Mouse (Mus musculus) kidney, adult 2 months (tissue): ENCODE data around the gene Ino80b. TPM values are rescaled to one million over a fixed set of nuclear protein-coding genes. Genes with fewer than 3 reads are reported as not detected.
A peak's percentile ranks its signal among the peaks of the same experiment; 100 is the strongest.

ENCODE experiments used
- DNase-seq: peaks from one replicate; pipeline ENCODE4 v3.0.0; 2021
- H3K27ac ChIP-seq: fragments of 200-500 bp; 2 replicates; pipeline ENCODE4 v1.5.1; 2012; ENCODE audit warnings: low read depth, low read length, control low read depth, inconsistent platforms; ENCODE audit not compliant: insufficient read depth
- H3K27me3 ChIP-seq: fragments of 200-500 bp; replicated peaks from 2 replicates; pipeline ENCODE4 v1.6.1; 2012; ENCODE audit warnings: mild to moderate bottlenecking, moderate library complexity, low read length, inconsistent platforms; ENCODE audit not compliant: control insufficient read depth, insufficient read depth
- H3K36me3 ChIP-seq: fragments of 200-500 bp; 2 replicates; pipeline ENCODE4 v1.6.1; 2012; ENCODE audit warnings: mild to moderate bottlenecking, moderate library complexity, low read length, inconsistent platforms; ENCODE audit not compliant: control insufficient read depth, insufficient read depth
- H3K4me1 ChIP-seq: fragments of 200-500 bp; 2 replicates; pipeline ENCODE4 v1.6.1; 2011; ENCODE audit warnings: low read length; ENCODE audit not compliant: control insufficient read depth, insufficient read depth
- H3K4me3 ChIP-seq: fragments of 200-500 bp; 2 replicates; pipeline ENCODE4 v1.5.1; 2011; ENCODE audit warnings: mild to moderate bottlenecking, low read depth, low read length, control low read depth; ENCODE audit not compliant: insufficient read depth
- CTCF ChIP-seq: fragments of 200-500 bp; conservative IDR thresholded peaks from 2 replicates; pipeline ENCODE4 v1.5.1; 2011; ENCODE audit warnings: low read depth, mild to moderate bottlenecking, control low read depth, low read length, moderate library complexity, mixed read lengths; ENCODE audit not compliant: insufficient read depth, insufficient read length
- POLR2A ChIP-seq: fragments of 200-500 bp; IDR thresholded peaks from one replicate; pipeline ENCODE4 v1.6.1; 2011; ENCODE audit warnings: low read depth, low read length, control low read depth
- WGBS: fragments of 180-500 bp; shearing (Covaris S2); methylation state at CpG from one replicate; pipeline ENCODE4 v1.1.7; 2018; 5-methylcytosine and 5-hydroxymethylcytosine counted together
- polyA plus RNA-seq: library from polyadenylated mRNA; depleted of rRNA; stranded (reverse); fragments of >200 nt; gene quantifications from 2 replicates; pipeline ENCODE4 v1.2.3, GENCODE M21; 2012

Ino80b gene
- polyA plus RNA-seq, 1 experiment: 19.0 TPM

DNA sequence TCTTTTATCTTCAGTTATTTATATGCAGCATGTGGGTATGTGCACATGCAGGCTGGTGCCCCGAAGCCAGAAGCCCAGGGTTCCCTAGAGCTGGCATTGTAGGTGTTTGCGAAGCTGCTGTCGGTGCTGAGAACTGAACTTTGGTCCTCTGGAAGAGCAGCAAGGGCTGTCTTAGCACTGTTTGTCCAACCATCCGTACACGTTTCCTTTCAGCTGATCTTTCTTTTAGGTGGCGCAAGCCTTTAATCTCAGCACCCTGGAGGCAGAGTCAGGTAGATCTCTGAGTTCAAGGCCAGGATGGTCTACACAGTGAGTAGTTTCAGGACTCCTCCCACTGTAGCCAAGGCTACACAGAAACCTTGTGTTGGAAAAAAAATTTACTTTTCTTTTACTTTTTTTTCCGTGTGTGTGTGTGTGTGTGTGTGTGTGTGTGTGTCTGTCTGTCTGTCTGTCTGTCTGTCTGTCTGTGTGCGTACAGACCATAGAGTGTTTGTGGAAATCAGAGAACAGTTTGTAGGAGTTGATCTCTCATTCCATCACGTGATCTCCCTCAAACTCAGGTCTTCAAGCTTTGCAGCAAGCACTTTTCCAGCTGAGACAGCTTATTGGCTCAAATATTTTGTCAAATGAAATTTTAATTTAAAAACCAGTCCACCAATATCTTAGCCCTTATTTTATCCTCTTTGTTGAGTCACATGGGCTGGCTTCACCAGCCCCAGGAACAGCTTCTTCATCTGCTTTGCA lies 7.1 kb upstream of the Ino80b start:
- H3K36me3 ChIP-seq: no peaks in the 10 kb centered on the region
- peaks cover 20% of the 10 kb centered on the region for H3K4me1 ChIP-seq
- 61% methylated on average over 9 of the region's 9 CpGs for WGBS
- no peak overlapping the region for H3K4me3 ChIP-seq
- H3K27me3 ChIP-seq: no peaks in the 10 kb centered on the region
- peak overlapping the region; percentile 92 for H3K27ac ChIP-seq
- no peak for TF ChIP-seq CTCF
- DNase-seq: peak; percentile 63

DNA sequence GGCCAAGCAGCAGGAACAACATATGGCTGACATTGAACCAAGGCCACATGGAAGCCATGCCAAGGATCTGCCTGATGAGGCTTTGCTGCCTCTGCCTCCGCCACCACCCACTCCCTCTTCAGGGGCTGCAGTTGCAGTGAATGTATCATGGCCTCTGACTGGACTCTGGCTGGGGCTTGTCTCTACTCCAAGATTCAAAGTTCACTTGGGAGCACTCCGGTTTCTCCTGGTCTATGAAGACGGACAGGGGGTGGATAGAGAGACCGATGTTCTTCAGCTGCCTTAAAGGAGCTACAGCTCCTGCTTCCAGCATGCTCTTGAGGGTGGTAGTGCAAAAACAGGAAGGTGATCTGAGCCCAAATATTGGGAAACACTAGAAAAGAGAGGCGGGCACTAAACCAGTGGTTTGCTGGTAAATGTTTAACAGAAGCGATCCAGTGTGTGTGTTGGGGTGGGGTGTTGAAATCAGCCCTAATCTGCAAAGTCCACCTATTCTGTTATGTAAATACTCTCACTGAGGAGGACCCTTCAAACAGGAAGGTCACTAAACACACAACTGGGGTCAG lies 6.3 kb upstream of the Ino80b start:
- WGBS: 21% methylated on average over 6 of the region's 6 CpGs
- peak overlapping the region; percentile 92 for H3K27ac ChIP-seq
- DNase-seq: peak; percentile 92

DNA sequence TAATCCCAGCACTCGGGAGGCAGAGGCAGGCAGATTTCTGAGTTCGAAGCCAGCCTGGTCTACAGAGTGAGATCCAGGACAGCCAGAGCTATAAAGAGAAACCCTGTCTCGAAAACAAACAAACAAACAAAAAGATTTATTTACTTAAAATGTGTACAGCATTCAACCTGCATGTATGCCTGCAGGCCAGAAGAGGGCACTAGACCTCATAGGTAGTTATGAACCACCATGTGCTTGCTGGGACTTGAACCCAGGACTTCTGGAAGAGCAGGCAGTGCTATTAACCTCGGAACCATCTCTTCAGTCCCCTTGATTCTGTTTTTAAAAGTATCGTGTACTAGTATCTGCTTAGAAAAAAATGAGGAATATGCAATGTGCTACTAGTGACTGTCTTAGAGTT lies 2.2 kb upstream of the Ino80b start:
- Histone ChIP-seq H3K4me3 (no peak overlapping the region), H3K27me3 (no peaks in the 10 kb centered on the region), H3K27ac (no peak overlapping the region), H3K36me3 (no peaks in the 10 kb centered on the region), H3K4me1 (peaks cover 8% of the 10 kb centered on the region; the same call in 1 of the 2 replicates)
- no peak for DNase-seq
- 95% methylated on average over 5 of the region's 5 CpGs for WGBS
- TF ChIP-seq POLR2A: no peak
- peak; percentile 40 for TF ChIP-seq CTCF

More for the DNA sequence above, 6.3 kb upstream of the Ino80b start:
- Histone ChIP-seq H3K27me3 (no peaks in the 10 kb centered on the region), H3K4me1 (peaks cover 20% of the 10 kb centered on the region), H3K4me3 (no peak overlapping the region), H3K36me3 (no peaks in the 10 kb centered on the region)
- TF ChIP-seq POLR2A (no peak), CTCF (no peak)

DNA sequence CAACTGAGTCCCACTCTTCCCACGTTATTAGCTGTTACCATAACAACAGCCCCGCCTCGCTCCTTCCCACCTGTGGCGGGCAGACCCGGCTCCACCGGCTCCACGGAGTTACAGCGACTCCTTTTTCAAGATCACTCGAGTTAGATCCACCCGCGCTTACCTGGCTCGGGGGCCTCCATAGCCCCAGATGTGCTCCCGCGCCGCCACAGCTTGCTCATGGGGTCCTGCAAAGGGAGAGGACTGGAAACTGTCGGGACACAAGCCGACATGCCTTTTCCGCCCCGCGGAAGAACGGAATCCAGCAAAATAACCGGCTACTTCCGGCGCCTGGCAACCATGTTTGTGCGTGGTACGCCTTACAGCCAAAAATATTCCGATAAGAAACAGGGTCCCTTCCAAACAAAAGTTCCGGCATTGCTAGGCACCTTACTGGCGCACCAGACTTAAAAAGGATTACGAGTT lies 349 bp downstream of the Ino80b start:
- Histone ChIP-seq H3K4me1 (peaks cover 4% of the 10 kb centered on the region; the same call in 1 of the 2 replicates), H3K27ac (0 out of 2 replicates have a peak overlapping the region, but pooled peaks have one; percentile 30), H3K36me3 (no peaks in the 10 kb centered on the region), H3K27me3 (no peaks in the 10 kb centered on the region), H3K4me3 (peak overlapping the region; percentile 89)
- peak; percentile 96 for DNase-seq
- WGBS: under 1% methylated on average over 30 of the region's 30 CpGs
- TF ChIP-seq POLR2A (peak; percentile 26), CTCF (no peak)

DNA sequence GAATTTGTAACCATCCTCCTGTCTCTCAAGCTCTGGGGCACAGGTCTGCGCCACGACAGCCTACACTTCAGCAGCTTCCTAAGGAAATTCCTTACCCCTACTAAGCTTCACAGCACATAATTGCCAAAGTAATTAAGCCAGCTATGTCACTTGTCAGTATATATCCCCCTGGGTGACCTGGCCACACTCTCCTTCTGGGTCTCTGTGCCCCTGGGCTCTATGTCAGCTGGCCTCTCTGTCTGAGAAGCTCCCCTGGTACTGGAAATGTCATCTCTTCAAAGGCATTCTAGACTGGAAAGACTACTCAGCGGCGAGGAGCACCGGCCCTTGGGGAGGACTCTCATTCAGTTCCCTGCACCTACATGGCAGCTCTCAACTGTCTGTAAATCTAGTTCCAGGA lies 2.3 kb downstream of the Ino80b start:
- H3K27me3 ChIP-seq: no peaks in the 10 kb centered on the region
- TF ChIP-seq POLR2A: no peak
- TF ChIP-seq CTCF: no peak
- no peak for DNase-seq
- peaks cover 5% of the 10 kb centered on the region; the same call in 1 of the 2 replicates for H3K4me1 ChIP-seq
- no peaks in the 10 kb centered on the region for H3K36me3 ChIP-seq
- WGBS: 87% methylated on average over 5 of the region's 5 CpGs
- no peak overlapping the region for H3K4me3 ChIP-seq
- no peak overlapping the region for H3K27ac ChIP-seq

DNA sequence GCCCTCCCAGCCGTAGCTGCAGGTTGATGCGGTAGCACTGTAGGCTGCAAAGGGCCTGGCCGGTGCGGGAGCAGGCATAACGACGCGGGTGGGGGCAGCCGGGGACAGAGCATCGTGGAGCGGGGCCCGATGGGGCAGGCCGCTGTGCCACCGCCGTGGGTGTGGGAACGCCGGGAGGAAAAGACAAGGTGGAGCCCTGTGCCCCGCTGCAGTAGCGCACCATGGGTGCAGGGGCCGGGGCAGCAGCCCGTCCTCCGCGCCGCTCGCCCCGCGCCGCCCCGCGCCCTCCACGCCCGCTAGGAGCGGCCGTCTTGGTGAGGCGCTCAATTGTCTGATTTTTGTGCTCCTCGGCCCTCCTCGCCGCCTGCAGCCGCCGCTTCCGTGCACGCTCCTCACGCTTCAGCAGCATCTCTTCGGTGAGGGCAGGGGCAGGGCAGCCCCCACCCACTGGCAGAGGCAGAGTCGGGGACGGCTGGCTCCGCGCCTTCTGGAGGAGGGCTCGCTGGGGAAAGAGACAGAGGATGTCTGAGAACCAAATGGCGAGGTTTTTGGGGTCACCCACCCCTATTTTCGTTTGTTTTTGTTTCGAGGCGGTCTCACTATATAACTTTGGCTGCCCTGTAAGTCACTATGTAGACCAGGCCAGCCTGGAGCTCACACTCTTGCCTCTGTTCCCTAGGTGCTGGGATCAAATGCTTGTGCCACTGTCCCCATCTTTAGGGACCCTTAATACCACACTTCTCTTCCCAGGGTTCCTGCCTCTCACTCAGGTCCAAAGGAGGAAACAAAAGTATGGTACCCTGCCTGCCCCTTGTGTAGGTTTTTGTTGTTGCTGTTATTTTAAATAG lies 3.1 kb downstream of the Ino80b start:
- 4% methylated on average over 52 of the region's 52 CpGs for WGBS
- TF ChIP-seq POLR2A: no peak
- TF ChIP-seq CTCF: no peak
- peak overlapping the region; percentile 56 for H3K4me3 ChIP-seq
- H3K27ac ChIP-seq: no peak overlapping the region
- peaks cover 5% of the 10 kb centered on the region; the same call in 1 of the 2 replicates for H3K4me1 ChIP-seq
- no peak for DNase-seq
- H3K27me3 ChIP-seq: no peaks in the 10 kb centered on the region
- H3K36me3 ChIP-seq: no peaks in the 10 kb centered on the region
